Mouse (Mus musculus) intestine, postnatal 0 days (tissue): ENCODE measurements around the gene Fto. TPM values are rescaled to one million over a fixed set of nuclear protein-coding genes. Genes with fewer than 3 reads are reported as not detected.

Experiments
- ATAC-seq: fragments of 200-750 bp; cut with Nextera tagmentation; 2 replicates; pipeline ENCODE4 v1.8.0; 2017; ENCODE audit warnings: mild to moderate bottlenecking, moderate TSS enrichment, moderate library complexity
- H3K27ac ChIP-seq: fragments of 300-500 bp; sonication (generic); 2 replicates; pipeline ENCODE4 v1.5.1; 2014; ENCODE audit warnings: mild to moderate bottlenecking, low read depth, low read length, moderate library complexity
- H3K27me3 ChIP-seq: fragments of 300-500 bp; sonication (generic); replicated peaks from 2 replicates; pipeline ENCODE4 v1.6.1; 2014; ENCODE audit warnings: low read length, mixed read lengths; ENCODE audit not compliant: control insufficient read depth, insufficient read depth
- H3K36me3 ChIP-seq: fragments of 300-500 bp; sonication (generic); 2 replicates; pipeline ENCODE4 v1.6.1; 2014; ENCODE audit warnings: mild to moderate bottlenecking, moderate library complexity; ENCODE audit not compliant: control insufficient read depth, insufficient read depth
- H3K4me1 ChIP-seq: fragments of 300-500 bp; sonication (generic); replicated peaks from 2 replicates; pipeline ENCODE4 v1.6.1; 2014; ENCODE audit warnings: antibody characterized with exemption, low read length, mixed read lengths; ENCODE audit not compliant: control insufficient read depth, insufficient read depth
- H3K4me2 ChIP-seq: fragments of 300-500 bp; sonication (generic); replicated peaks from 2 replicates; pipeline ENCODE4 v1.6.1; 2014; ENCODE audit warnings: low read depth, mild to moderate bottlenecking, moderate library complexity
- H3K4me3 ChIP-seq: fragments of 300-500 bp; sonication (generic); 2 replicates; pipeline ENCODE4 v1.5.1; 2014; ENCODE audit warnings: low read depth, low read length
- H3K9ac ChIP-seq: fragments of 300-500 bp; sonication (generic); 2 replicates; pipeline ENCODE4 v1.6.1; 2014; ENCODE audit warnings: mild to moderate bottlenecking, low read depth, low read length
- H3K9me3 ChIP-seq: fragments of 300-500 bp; sonication (generic); 2 replicates; pipeline ENCODE4 v1.6.1; 2016; ENCODE audit warnings: mixed run types; ENCODE audit not compliant: control insufficient read depth
- CTCF ChIP-seq: sonication (generic); IDR thresholded peaks from 2 replicates; pipeline ENCODE4 v1.5.1; 2016; ENCODE audit warnings: low read depth, mild to moderate bottlenecking, control low read depth, antibody characterized with exemption, moderate library complexity
- WGBS: fragments of 180-500 bp; shearing (Covaris S2); extraction: QIAGEN DNeasy Blood & Tissue Kit; methylation state at CpG from one replicate; pipeline ENCODE4 v1.1.7; 2014; 5-methylcytosine and 5-hydroxymethylcytosine counted together
- polyA plus RNA-seq: library from polyadenylated mRNA; unstranded; fragments of >200 nt; fragmentation: Nextera tagmentation; extraction: Ambion mirVana; gene quantifications from 2 replicates; pipeline ENCODE4 v1.2.1, GENCODE M21; 2015

Fto gene
- polyA plus RNA-seq, 1 experiment from 2014 or later, result 21.7 TPM

DNA sequence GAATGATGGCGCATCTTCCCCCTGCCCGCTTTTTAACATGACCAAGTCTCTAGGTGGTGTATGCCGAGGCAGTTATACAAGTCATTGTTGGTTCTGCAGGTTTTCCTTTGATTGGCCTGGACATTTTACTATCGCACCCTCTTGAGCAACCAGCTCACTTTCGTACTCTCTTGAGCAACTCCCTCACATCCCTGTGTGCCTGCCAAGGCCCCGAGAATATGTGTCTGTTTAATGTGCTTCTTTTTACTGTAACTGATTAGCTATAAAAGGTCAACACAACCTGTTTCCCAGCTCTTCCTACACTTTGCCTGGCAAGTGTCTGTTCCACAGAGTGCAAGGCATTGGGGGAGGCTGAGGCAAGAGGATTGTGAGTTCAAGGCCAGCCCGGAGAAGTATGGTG lies 401.4 kb downstream of the Fto start:
- Histone ChIP-seq H3K9me3 (no peaks in the 10 kb centered on the region), H3K27me3 (peaks cover 24% of the 10 kb centered on the region), H3K9ac (no peak overlapping the region), H3K4me2 (no peak overlapping the region), H3K4me3 (no peak overlapping the region), H3K4me1 (no peaks in the 10 kb centered on the region), H3K36me3 (no peaks in the 10 kb centered on the region), H3K27ac (no peak overlapping the region)
- ATAC-seq, result no peak
- no peak for TF ChIP-seq CTCF
- WGBS, result 76% methylated on average over 7 of the region's 7 CpGs

DNA sequence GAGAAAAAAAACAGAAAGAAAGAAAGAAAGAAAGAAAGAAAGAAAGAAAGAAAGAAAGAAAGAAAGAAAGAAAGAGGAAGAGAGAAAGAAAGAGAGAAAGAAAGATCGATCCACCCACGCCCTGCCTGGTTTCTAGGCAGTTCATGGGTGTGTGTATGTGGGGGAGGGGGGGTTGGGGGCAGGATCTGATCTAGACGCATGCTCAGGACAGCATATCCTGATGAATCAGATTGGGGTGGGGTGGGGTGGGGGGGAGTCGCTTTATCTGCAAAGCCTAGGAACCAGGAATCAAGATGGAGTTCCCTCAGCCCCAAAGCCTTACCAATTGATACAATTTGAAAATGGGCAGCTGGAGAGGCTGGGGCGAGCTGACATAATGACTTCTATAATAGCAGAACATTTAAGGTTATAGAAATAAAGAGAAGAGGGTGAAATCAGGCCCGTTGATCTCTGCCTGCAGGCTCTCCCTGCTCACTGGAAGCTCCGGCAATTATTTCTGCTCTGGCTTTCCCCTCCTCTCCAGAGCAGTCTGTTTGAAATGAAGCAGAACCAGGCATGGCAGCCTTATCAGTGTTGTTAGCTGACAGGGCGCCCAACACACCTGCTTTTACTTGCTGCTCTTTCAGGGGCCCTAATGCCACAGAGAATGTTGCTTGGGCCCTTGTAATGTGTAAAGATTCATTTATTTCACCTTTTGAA lies 402.2 kb downstream of the Fto start:
- no peak for TF ChIP-seq CTCF
- no peak overlapping the region for H3K4me2 ChIP-seq
- H3K27ac ChIP-seq, result no peak overlapping the region
- peaks cover 19% of the 10 kb centered on the region for H3K27me3 ChIP-seq
- no peaks in the 10 kb centered on the region for H3K9me3 ChIP-seq
- H3K4me1 ChIP-seq, result no peaks in the 10 kb centered on the region
- WGBS, result 23% methylated on average over 8 of the region's 8 CpGs
- no peak for ATAC-seq
- no peaks in the 10 kb centered on the region for H3K36me3 ChIP-seq
- no peak overlapping the region for H3K4me3 ChIP-seq
- H3K9ac ChIP-seq, result no peak overlapping the region

Other genes starting within 250 kb of the Fto start
- gene Rbl2, start 243.5 kb upstream of the Fto start, polyA plus RNA-seq, result 6.5 and 7.3 TPM in 2 replicates
- 29.1 and 29.9 TPM in 2 replicates for gene Aktip, start 113.5 kb upstream of the Fto start, polyA plus RNA-seq
- gene Rpgrip1l, start 263 bp upstream of the Fto start, polyA plus RNA-seq, result 2.6 and 2.7 TPM in 2 replicates